Mouse (Mus musculus) liver, adult 2 months (tissue): ENCODE results near the gene Hmga1b.

Experiments
- CTCF ChIP-seq: fragments of 200-500 bp; IDR thresholded peaks from 2 replicates; pipeline ENCODE4 v1.5.1; 2011; ENCODE audit warnings: low read depth, low read length, control low read depth
- POLR2A ChIP-seq: fragments of 200-500 bp; IDR thresholded peaks from 2 replicates; pipeline ENCODE4 v1.6.1; 2011; ENCODE audit warnings: low read length, control low read depth; ENCODE audit not compliant: insufficient read depth; ENCODE audit errors: extremely low read depth

DNA sequence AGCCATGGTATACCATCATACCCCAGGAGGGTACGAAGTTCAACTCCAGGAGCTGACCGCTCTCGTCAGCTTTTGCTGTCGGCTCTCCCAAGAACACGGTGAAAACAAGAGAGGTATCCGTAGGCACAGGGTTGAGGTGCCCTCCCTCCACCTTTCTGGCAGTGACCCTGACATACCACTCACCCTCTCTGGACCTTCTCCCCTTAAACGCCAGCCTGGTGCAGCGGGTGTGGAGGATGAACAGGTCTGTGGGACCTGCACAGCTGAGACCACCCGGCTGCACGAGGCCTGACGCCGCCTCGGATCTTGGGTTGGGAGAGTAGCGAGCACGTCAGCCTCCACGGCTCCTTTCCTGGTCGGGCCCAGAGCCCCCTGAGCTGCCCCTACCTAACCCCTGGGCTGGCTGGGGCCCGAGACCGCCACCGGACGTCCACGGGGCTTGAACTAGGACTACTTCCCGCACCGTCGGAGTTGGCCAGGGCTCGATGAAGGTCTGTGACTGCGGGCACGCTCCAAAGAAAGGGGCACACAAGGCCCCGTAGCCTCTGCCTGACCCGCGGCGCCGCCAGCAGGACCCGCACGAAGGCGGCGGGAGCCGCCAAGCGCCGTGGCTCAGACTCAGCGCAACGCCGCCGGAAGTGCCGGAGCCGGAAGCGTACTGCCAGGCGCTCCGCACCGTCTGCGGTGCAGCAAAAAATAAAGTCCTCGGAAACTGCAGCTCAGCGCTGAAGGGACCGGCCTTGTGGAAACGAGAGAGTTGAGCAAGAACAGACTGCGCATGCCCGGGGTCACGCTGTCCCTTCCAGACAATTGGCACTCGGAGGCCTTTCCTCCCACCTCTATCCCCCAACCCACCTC lies 33.4 kb downstream of the Hmga1b start, which contains the start of gene Dus1l:
- TF ChIP-seq POLR2A (peak; percentile 55), CTCF (no peak)
